Mouse (Mus musculus) lung, postnatal 0 days (tissue): Measurements from ENCODE around the gene Stim1.

Experiments
- CTCF ChIP-seq: IDR thresholded peaks from 2 replicates; pipeline ENCODE4 v1.5.1; 2016; ENCODE audit warnings: antibody characterized with exemption, mild to moderate bottlenecking
- EP300 ChIP-seq: IDR thresholded peaks from 2 replicates; pipeline ENCODE4 v1.6.1; 2016; ENCODE audit warnings: antibody characterized with exemption, mild to moderate bottlenecking, control low read depth

GRCm38 (mm10) chr7:102300761-102301160 is 33.2 kb downstream of the Stim1 start:
- TF ChIP-seq CTCF (no peak), EP300 (no peak)
